Mouse (Mus musculus) MEL (cell line): ENCODE measurements around the gene Plxna4.

Source experiments
- CTCF ChIP-seq, 3 experiments: IDR thresholded peaks in 2 of 3; conservative IDR thresholded peaks in 1 of 3; 2 replicates each; pipeline ENCODE4 v1.5.1; 2011 to 2012; ENCODE audit warnings: low read length in 3 of 3, low read depth in 2 of 3, mild to moderate bottlenecking in 2 of 3, improper control_type of control experiment in 1 of 3, inconsistent platforms in 1 of 3, mixed read lengths in 1 of 3, moderate library complexity in 1 of 3; ENCODE audit not compliant: control insufficient read depth in 1 of 3, insufficient read depth in 1 of 3, poor library complexity in 1 of 3, severe bottlenecking in 1 of 3
- E2F4 ChIP-seq: IDR thresholded peaks from 2 replicates; pipeline ENCODE4 v1.6.1; 2011; ENCODE audit warnings: low read depth, low read length, improper control_type of control experiment, borderline replicate concordance
- EP300 ChIP-seq, 2 experiments: IDR thresholded peaks; 2 replicates each; pipeline ENCODE4 v1.6.1; 2011; ENCODE audit warnings: improper control_type of control experiment in 2 of 2, low read length in 2 of 2, low read depth in 1 of 2, mild to moderate bottlenecking in 1 of 2
- ETS1 ChIP-seq: IDR thresholded peaks from 2 replicates; pipeline ENCODE4 v1.6.1; 2012; ENCODE audit warnings: low read depth, mild to moderate bottlenecking, inconsistent platforms, low read length, improper control_type of control experiment, moderate library complexity
- HCFC1 ChIP-seq: IDR thresholded peaks from 2 replicates; pipeline ENCODE4 v1.6.1; 2012; ENCODE audit warnings: low read depth, mild to moderate bottlenecking, inconsistent platforms, low read length, improper control_type of control experiment, moderate library complexity
- MYB ChIP-seq: IDR thresholded peaks from 2 replicates; pipeline ENCODE4 v1.6.1; 2011; ENCODE audit warnings: mild to moderate bottlenecking, low read depth, low read length, improper control_type of control experiment
- POLR2A ChIP-seq, 2 experiments: IDR thresholded peaks; 2 replicates each; pipeline ENCODE4 v1.6.1; 2011 to 2012; ENCODE audit warnings: low read length in 2 of 2, mild to moderate bottlenecking in 2 of 2, control low read depth in 1 of 2, improper control_type of control experiment in 1 of 2, low read depth in 1 of 2, moderate library complexity in 1 of 2; ENCODE audit not compliant: control insufficient read depth in 1 of 2, insufficient read depth in 1 of 2, poor library complexity in 1 of 2
- RAD21 ChIP-seq: IDR thresholded peaks from 2 replicates; pipeline ENCODE4 v1.6.1; 2011; ENCODE audit warnings: mild to moderate bottlenecking, low read depth, low read length, improper control_type of control experiment
- RCOR1 ChIP-seq: IDR thresholded peaks from 2 replicates; pipeline ENCODE4 v1.6.1; 2012; ENCODE audit warnings: low read depth, mild to moderate bottlenecking, inconsistent platforms, low read length, improper control_type of control experiment

DNA sequence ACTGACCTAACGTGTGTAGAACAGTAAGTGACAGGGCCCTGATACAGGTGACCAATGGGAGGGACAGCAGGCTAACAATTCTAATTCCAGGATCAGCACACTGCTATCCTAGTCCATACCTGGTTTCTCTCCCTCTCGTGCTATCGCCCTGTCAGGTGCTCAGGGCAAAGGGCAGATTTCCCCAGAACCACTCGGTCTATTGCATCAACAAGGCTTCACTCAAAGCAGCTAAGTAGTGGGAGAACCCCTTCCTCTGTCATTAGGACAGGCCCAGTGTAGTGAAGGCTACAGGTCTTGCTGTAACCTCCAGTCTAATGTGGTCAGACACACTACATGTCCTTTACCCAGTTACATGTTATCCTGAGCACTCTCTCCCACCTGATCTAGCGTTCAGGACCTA lies 176.7 kb downstream of the Plxna4 start:
- TF ChIP-seq RCOR1 (no peak), POLR2A (IDR thresholded peaks at IDR 0.05; ENCODE audit: control insufficient read depth in 1 of 2, insufficient read depth in 1 of 2, low read depth in 1 of 2, low read length in 2 of 2, poor library complexity in 1 of 2) (no peak), HCFC1 (no peak), CTCF (IDR thresholded peaks at IDR 0.05 in 2 of 3, conservative IDR thresholded peaks at IDR 0.05 in 1 of 3; ENCODE audit: control insufficient read depth in 1 of 3, insufficient read depth in 1 of 3, low read depth in 2 of 3, low read length in 3 of 3, poor library complexity in 1 of 3, severe bottlenecking in 1 of 3) (no peak), RAD21 (no peak), EP300 (IDR thresholded peaks at IDR 0.05; ENCODE audit: low read depth in 1 of 2, low read length in 2 of 2) (no peak), ETS1 (no peak), E2F4 (no peak), MYB (no peak)
